Mouse (Mus musculus) heart, embryonic 12.5 days (tissue): Measurements from ENCODE around the gene BC005561. TPM values are rescaled to one million over a fixed set of nuclear protein-coding genes. Genes with fewer than 3 reads are reported as not detected.
"Not testable (repeated sequence)": the region's sequence is repeated elsewhere in the genome, so short reads cannot be mapped to it uniquely, and the experiment has no call there.

ENCODE experiments used
- ATAC-seq: fragments of 200-750 bp; cut with Nextera tagmentation; 2 replicates; pipeline ENCODE4 v1.8.0; 2017; ENCODE audit warnings: moderate TSS enrichment, moderate library complexity; ENCODE audit not compliant: insufficient number of reproducible peaks, low FRiP score
- H3K27ac ChIP-seq: fragments of 300-500 bp; sonication (generic); 2 replicates; pipeline ENCODE4 v1.5.1; 2016; ENCODE audit warnings: mild to moderate bottlenecking, moderate library complexity; ENCODE audit not compliant: poor library complexity, severe bottlenecking
- H3K27me3 ChIP-seq: fragments of 300-500 bp; sonication (generic); replicated peaks from 2 replicates; pipeline ENCODE4 v1.6.1; 2016; ENCODE audit warnings: mild to moderate bottlenecking, moderate library complexity
- H3K36me3 ChIP-seq: fragments of 300-500 bp; sonication (generic); 2 replicates; pipeline ENCODE4 v1.6.1; 2016; ENCODE audit warnings: mild to moderate bottlenecking, moderate library complexity
- H3K4me1 ChIP-seq: fragments of 300-500 bp; sonication (generic); replicated peaks from 2 replicates; pipeline ENCODE4 v1.6.1; 2016; ENCODE audit warnings: mild to moderate bottlenecking
- H3K4me2 ChIP-seq: fragments of 300-500 bp; sonication (generic); 2 replicates; pipeline ENCODE4 v1.6.1; 2016; ENCODE audit warnings: mild to moderate bottlenecking, moderate library complexity
- H3K4me3 ChIP-seq: fragments of 300-500 bp; sonication (generic); 2 replicates; pipeline ENCODE4 v1.5.1; 2016; ENCODE audit warnings: mild to moderate bottlenecking
- H3K9ac ChIP-seq: fragments of 300-500 bp; sonication (generic); 2 replicates; pipeline ENCODE4 v1.6.1; 2016; ENCODE audit warnings: mild to moderate bottlenecking, moderate library complexity
- H3K9me3 ChIP-seq: fragments of 300-500 bp; sonication (generic); replicated peaks from 2 replicates; pipeline ENCODE4 v1.6.1; 2016; ENCODE audit warnings: mild to moderate bottlenecking, moderate library complexity
- WGBS: fragments of 180-500 bp; shearing (Covaris S2); methylation state at CpG from one replicate; pipeline ENCODE4 v1.1.7; 2016; 5-methylcytosine and 5-hydroxymethylcytosine counted together
- polyA plus RNA-seq: library from polyadenylated mRNA; unstranded; fragments of >200 nt; fragmentation: Nextera tagmentation; extraction: Ambion mirVana; gene quantifications from 2 replicates; pipeline ENCODE4 v1.2.1, GENCODE M21; 2016

Gene BC005561
- polyA plus RNA-seq, 1 experiment from 2014 or later = 8.4 TPM

- Histone ChIP-seq H3K9ac (no peak overlapping the region), H3K9me3 (no peaks in the 10 kb centered on the region), H3K27ac (no peak overlapping the region), H3K27me3 (no peaks in the 10 kb centered on the region), H3K4me1 (no peaks in the 10 kb centered on the region), H3K4me2 (no peak overlapping the region), H3K36me3 (peaks cover 50% of the 10 kb centered on the region), H3K4me3 (no peak overlapping the region)
- 90% methylated on average over 8 of the region's 8 CpGs for WGBS
- no peak for ATAC-seq
Measured at GRCm38 (mm10) chr5:104472371-104472770, 35.8 kb upstream of the BC005561 start.

DNA sequence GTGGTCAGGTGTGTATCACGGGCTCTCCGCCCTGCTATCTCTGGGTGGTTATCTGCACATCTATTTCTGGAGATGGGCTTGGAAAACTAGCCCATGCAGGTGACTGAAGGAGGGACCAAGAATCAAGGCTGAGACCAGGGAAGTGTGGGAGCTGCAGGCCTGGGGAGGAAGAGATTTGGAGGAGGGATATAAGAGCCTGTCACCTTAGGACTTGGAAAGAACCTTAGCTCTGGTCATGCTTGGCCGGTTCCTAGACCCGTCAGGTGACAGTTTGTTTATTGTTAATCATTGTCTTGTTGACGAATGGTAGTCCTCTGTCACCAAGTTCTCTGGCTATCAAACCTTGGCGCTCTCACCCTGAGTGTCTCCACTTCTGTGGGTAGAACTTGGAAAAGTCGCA is 27.8 kb upstream of the BC005561 start:
- no peaks in the 10 kb centered on the region for H3K9me3 ChIP-seq
- H3K4me3 ChIP-seq = no peak overlapping the region
- H3K4me2 ChIP-seq = no peak overlapping the region
- H3K4me1 ChIP-seq = no peaks in the 10 kb centered on the region
- no peak overlapping the region for H3K9ac ChIP-seq
- 84% methylated on average over 7 of the region's 7 CpGs for WGBS
- no peak overlapping the region for H3K27ac ChIP-seq
- H3K36me3 ChIP-seq = peaks cover 72% of the 10 kb centered on the region
- no peak for ATAC-seq
- H3K27me3 ChIP-seq = no peaks in the 10 kb centered on the region

GRCm38 (mm10) chr5:104482856-104483255 is 25.3 kb upstream of the BC005561 start:
- no peak for ATAC-seq
- Histone ChIP-seq H3K4me3 (no peak overlapping the region), H3K9ac (no peak overlapping the region), H3K36me3 (peaks cover 78% of the 10 kb centered on the region), H3K27ac (no peak overlapping the region), H3K9me3 (no peaks in the 10 kb centered on the region), H3K4me2 (no peak overlapping the region), H3K27me3 (no peaks in the 10 kb centered on the region), H3K4me1 (no peaks in the 10 kb centered on the region)
- 68% methylated on average over 8 of the region's 8 CpGs for WGBS

GRCm38 (mm10) chr5:104491561-104491960 is 16.6 kb upstream of the BC005561 start:
- no peaks in the 10 kb centered on the region for H3K9me3 ChIP-seq
- H3K9ac ChIP-seq = no peak overlapping the region
- no peak overlapping the region for H3K27ac ChIP-seq
- H3K36me3 ChIP-seq = peaks cover 78% of the 10 kb centered on the region
- H3K4me1 ChIP-seq = peaks cover 6% of the 10 kb centered on the region; the same call in 1 of the 2 replicates
- ATAC-seq = no peak
- 47% methylated on average over 5 of the region's 5 CpGs for WGBS
- H3K4me3 ChIP-seq = no peak overlapping the region
- H3K27me3 ChIP-seq = no peaks in the 10 kb centered on the region
- H3K4me2 ChIP-seq = no peak overlapping the region

GRCm38 (mm10) chr5:104504883-104505282 is 3.3 kb upstream of the BC005561 start:
- H3K27ac ChIP-seq = no peak overlapping the region
- H3K27me3 ChIP-seq = no peaks in the 10 kb centered on the region
- no peak overlapping the region for H3K4me3 ChIP-seq
- no peak overlapping the region for H3K9ac ChIP-seq
- H3K9me3 ChIP-seq = no peaks in the 10 kb centered on the region
- no peak overlapping the region for H3K4me2 ChIP-seq
- H3K36me3 ChIP-seq = peaks cover 38% of the 10 kb centered on the region
- ATAC-seq = no peak
- H3K4me1 ChIP-seq = peaks cover 6% of the 10 kb centered on the region
- WGBS = 75% methylated on average over 2 of the region's 2 CpGs

DNA sequence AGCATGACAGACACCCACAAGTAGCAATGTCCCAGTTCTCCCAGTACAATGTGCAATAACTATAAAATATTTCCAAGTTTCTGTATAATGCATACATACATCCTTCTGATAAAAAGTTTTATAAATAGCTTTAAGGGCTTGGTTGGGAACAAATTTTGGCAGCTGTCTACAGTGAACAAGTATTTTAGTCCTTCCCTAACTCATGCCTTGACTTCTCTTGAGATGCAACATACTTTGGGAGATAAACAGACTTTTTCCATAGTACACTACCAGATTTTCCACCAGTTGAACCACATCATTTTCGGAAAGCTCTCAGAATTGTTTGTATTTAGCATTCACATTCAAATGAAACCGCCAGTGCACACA is 340 bp upstream of the BC005561 start:
- Histone ChIP-seq H3K4me2 (peak overlapping the region; percentile 83), H3K4me1 (peaks cover 10% of the 10 kb centered on the region), H3K27ac (no peak overlapping the region; the same call in 1 of the 2 replicates), H3K36me3 (peaks cover 23% of the 10 kb centered on the region), H3K4me3 (peak overlapping the region; percentile 79), H3K9ac (peak overlapping the region; percentile 86), H3K27me3 (no peaks in the 10 kb centered on the region), H3K9me3 (no peaks in the 10 kb centered on the region)
- no peak; the same call in 1 of the 2 replicates for ATAC-seq
- 0% methylated on average over 2 of the region's 2 CpGs for WGBS

- no peak for ATAC-seq
- Histone ChIP-seq H3K27ac (no peak overlapping the region), H3K4me1 (peaks cover 10% of the 10 kb centered on the region), H3K9me3 (no peaks in the 10 kb centered on the region), H3K4me2 (no peak overlapping the region), H3K36me3 (peaks cover 14% of the 10 kb centered on the region), H3K4me3 (no peak overlapping the region), H3K9ac (no peak overlapping the region), H3K27me3 (no peaks in the 10 kb centered on the region)
- WGBS = 92% methylated on average over 3 of the region's 3 CpGs
Measured at GRCm38 (mm10) chr5:104511211-104511610, 3.1 kb downstream of the BC005561 start.

DNA sequence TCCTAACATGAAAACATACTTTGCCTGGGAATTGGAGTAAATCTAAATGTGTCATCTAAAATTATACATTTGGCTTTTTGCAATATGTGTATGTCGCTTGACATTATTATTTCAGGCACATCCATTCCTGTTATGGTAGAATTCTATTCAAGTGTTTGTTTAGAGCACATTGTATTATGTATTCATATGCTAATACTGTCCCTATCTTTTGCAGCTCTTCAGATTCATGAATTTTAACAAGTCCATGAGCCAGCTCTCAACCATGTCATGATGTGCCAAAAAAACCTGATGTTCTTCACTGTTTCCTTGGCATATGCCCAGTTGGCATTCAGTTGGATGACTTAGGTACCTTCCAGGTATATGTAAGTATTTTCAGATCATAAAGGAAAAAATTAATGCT is 30.5 kb downstream of the BC005561 start:
- no peak overlapping the region for H3K9ac ChIP-seq
- H3K4me3 ChIP-seq = no peak overlapping the region
- H3K4me2 ChIP-seq = no peak overlapping the region
- H3K27ac ChIP-seq = no peak overlapping the region
- no peaks in the 10 kb centered on the region for H3K27me3 ChIP-seq
- no peak for ATAC-seq
- no peaks in the 10 kb centered on the region for H3K4me1 ChIP-seq
- peaks cover 57% of the 10 kb centered on the region for H3K36me3 ChIP-seq
- H3K9me3 ChIP-seq = no peaks in the 10 kb centered on the region
- WGBS = 96% methylated on average over 1 of the region's 1 CpGs

GRCm38 (mm10) chr5:104539331-104539730 is 31.2 kb downstream of the BC005561 start:
- Histone ChIP-seq H3K9ac (no peak overlapping the region), H3K4me1 (no peaks in the 10 kb centered on the region), H3K9me3 (no peaks in the 10 kb centered on the region), H3K4me3 (no peak overlapping the region), H3K4me2 (no peak overlapping the region), H3K36me3 (peaks cover 62% of the 10 kb centered on the region), H3K27me3 (no peaks in the 10 kb centered on the region), H3K27ac (no peak overlapping the region)
- ATAC-seq = no peak
- 95% methylated on average over 4 of the region's 4 CpGs for WGBS

DNA sequence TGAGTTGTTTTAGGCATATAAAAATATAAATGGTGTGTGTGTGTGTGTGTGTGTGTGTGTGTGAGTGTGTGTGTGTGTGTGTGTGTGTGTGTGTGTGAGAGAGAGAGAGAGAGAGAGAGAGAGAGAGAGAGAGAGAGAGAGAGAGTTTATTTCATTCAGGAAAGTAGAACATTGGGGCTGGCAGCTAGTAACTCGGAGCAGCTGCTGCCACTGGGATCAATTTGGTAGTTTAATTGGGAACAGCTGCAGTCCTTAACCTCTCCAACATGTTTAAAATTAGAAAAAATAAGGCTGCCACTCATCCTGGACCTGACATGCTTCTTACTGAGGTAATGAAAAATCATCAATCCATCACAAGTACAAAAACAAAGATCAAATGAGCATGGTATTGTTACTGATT is 59.9 kb downstream of the BC005561 start:
- 61% methylated on average over 1 of the region's 1 CpGs for WGBS
- not testable (repeated sequence) for ATAC-seq, H3K4me3 ChIP-seq, H3K9ac ChIP-seq, H3K4me1 ChIP-seq, H3K4me2 ChIP-seq, H3K9me3 ChIP-seq, H3K36me3 ChIP-seq, H3K27me3 ChIP-seq, H3K27ac ChIP-seq

DNA sequence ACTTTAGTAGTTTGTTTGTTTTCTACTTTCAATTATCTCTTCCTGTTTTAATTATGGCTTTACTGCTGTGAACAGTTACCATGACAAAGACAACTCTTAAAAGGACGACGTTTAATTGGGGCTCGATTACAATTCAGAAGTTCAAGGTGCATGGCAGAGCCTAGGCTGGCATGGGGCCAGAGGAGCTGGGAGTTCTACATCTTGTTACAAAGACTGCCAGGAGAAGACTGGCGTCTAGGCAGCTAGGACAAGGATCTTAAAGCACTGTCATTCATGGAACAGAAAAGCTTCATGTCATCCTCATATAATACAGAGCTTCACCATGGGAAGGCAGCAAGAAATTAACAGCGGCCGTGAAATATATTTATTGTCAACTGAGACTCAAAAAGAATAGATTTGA is 62.6 kb downstream of the BC005561 start:
- Histone ChIP-seq H3K4me1 (no peaks in the 10 kb centered on the region), H3K9ac (no peak overlapping the region), H3K36me3 (peaks cover 15% of the 10 kb centered on the region), H3K4me3 (peak overlapping the region; percentile 84), H3K27me3 (no peaks in the 10 kb centered on the region), H3K9me3 (peaks cover 8% of the 10 kb centered on the region), H3K27ac (no peak overlapping the region), H3K4me2 (peak overlapping the region; percentile 55)
- WGBS = 53% methylated on average over 6 of the region's 6 CpGs
- no peak for ATAC-seq

GRCm38 (mm10) chr5:104571282-104571921 is 63.2 kb downstream of the BC005561 start:
- Histone ChIP-seq H3K4me3 (peak overlapping the region; percentile 84), H3K36me3 (peaks cover 15% of the 10 kb centered on the region), H3K4me2 (peak overlapping the region; percentile 63), H3K9ac (peak overlapping the region; percentile 84), H3K27ac (peak overlapping the region; percentile 89)
- WGBS = 2% methylated on average over 18 of the region's 19 CpGs
- not testable (repeated sequence) for H3K4me1 ChIP-seq, H3K27me3 ChIP-seq, H3K9me3 ChIP-seq
- peak; percentile 98 for ATAC-seq
